Mouse (Mus musculus) hindbrain, embryonic 16.5 days (tissue): ENCODE measurements around the gene Prom1. TPM values are rescaled to one million over a fixed set of nuclear protein-coding genes. Genes with fewer than 3 reads are reported as not detected.
A peak's percentile ranks its signal among the peaks of the same experiment; 100 is the strongest.

Experiments used
- ATAC-seq: fragments of 200-750 bp; cut with Nextera tagmentation; 2 replicates; pipeline ENCODE4 v1.8.0; 2017; ENCODE audit warnings: moderate TSS enrichment, moderate library complexity
- H3K27ac ChIP-seq: fragments of 300-500 bp; sonication (generic); 2 replicates; pipeline ENCODE4 v1.5.1; 2014; ENCODE audit warnings: low read depth, mild to moderate bottlenecking, control low read depth, low read length, moderate library complexity
- H3K27me3 ChIP-seq: fragments of 300-500 bp; sonication (generic); replicated peaks from 2 replicates; pipeline ENCODE4 v1.6.1; 2014; ENCODE audit warnings: low read length; ENCODE audit not compliant: control insufficient read depth, insufficient read depth
- H3K36me3 ChIP-seq: fragments of 300-500 bp; sonication (generic); 2 replicates; pipeline ENCODE4 v1.6.1; 2014; ENCODE audit warnings: mild to moderate bottlenecking, low read length, moderate library complexity, mixed read lengths; ENCODE audit not compliant: control insufficient read depth, insufficient read depth
- H3K4me1 ChIP-seq: fragments of 300-500 bp; sonication (generic); 2 replicates; pipeline ENCODE4 v1.6.1; 2014; ENCODE audit warnings: low read depth, low read length; ENCODE audit not compliant: control insufficient read depth, insufficient read depth
- H3K4me2 ChIP-seq: fragments of 300-500 bp; sonication (generic); 2 replicates; pipeline ENCODE4 v1.6.1; 2014; ENCODE audit warnings: mild to moderate bottlenecking, low read length, control low read depth, moderate library complexity
- H3K4me3 ChIP-seq: fragments of 300-500 bp; sonication (generic); 2 replicates; pipeline ENCODE4 v1.5.1; 2014; ENCODE audit warnings: mild to moderate bottlenecking, low read length, control low read depth, moderate library complexity
- H3K9ac ChIP-seq: fragments of 300-500 bp; sonication (generic); 2 replicates; pipeline ENCODE4 v1.6.1; 2014; ENCODE audit warnings: low read depth, mild to moderate bottlenecking, control low read depth, low read length, moderate library complexity
- H3K9me3 ChIP-seq: fragments of 300-500 bp; sonication (generic); 2 replicates; pipeline ENCODE4 v1.6.1; 2014; ENCODE audit warnings: mild to moderate bottlenecking, low read length, moderate library complexity; ENCODE audit not compliant: control insufficient read depth
- WGBS: fragments of 180-500 bp; shearing (Covaris S2); extraction: QIAGEN DNeasy Blood & Tissue Kit; methylation state at CpG from one replicate; pipeline ENCODE4 v1.1.7; 2014; 5-methylcytosine and 5-hydroxymethylcytosine counted together
- polyA plus RNA-seq: library from polyadenylated mRNA; unstranded; fragments of >200 nt; fragmentation: Nextera tagmentation; extraction: Ambion mirVana; gene quantifications from 2 replicates; pipeline ENCODE4 v1.2.1, GENCODE M21; 2015

Prom1 gene
- polyA plus RNA-seq, 1 experiment from 2014 or later: 25.6 TPM

GRCm38 (mm10) chr5:44058258-44058657 lies 43.6 kb downstream of the Prom1 start:
- Histone ChIP-seq H3K9ac (no peak overlapping the region), H3K27me3 (no peaks in the 10 kb centered on the region), H3K36me3 (no peaks in the 10 kb centered on the region), H3K4me3 (no peak overlapping the region), H3K4me1 (no peaks in the 10 kb centered on the region), H3K27ac (no peak overlapping the region), H3K9me3 (no peaks in the 10 kb centered on the region), H3K4me2 (no peak overlapping the region)
- WGBS: 92% methylated on average over 3 of the region's 3 CpGs
- no peak for ATAC-seq

GRCm38 (mm10) chr5:44050213-44050612 lies 51.6 kb downstream of the Prom1 start:
- ATAC-seq: no peak
- H3K36me3 ChIP-seq: no peaks in the 10 kb centered on the region
- H3K9ac ChIP-seq: no peak overlapping the region
- no peak overlapping the region for H3K27ac ChIP-seq
- H3K4me2 ChIP-seq: no peak overlapping the region
- H3K27me3 ChIP-seq: no peaks in the 10 kb centered on the region
- H3K4me1 ChIP-seq: no peaks in the 10 kb centered on the region
- WGBS: 88% methylated on average over 8 of the region's 8 CpGs
- H3K9me3 ChIP-seq: no peaks in the 10 kb centered on the region
- H3K4me3 ChIP-seq: no peak overlapping the region

DNA sequence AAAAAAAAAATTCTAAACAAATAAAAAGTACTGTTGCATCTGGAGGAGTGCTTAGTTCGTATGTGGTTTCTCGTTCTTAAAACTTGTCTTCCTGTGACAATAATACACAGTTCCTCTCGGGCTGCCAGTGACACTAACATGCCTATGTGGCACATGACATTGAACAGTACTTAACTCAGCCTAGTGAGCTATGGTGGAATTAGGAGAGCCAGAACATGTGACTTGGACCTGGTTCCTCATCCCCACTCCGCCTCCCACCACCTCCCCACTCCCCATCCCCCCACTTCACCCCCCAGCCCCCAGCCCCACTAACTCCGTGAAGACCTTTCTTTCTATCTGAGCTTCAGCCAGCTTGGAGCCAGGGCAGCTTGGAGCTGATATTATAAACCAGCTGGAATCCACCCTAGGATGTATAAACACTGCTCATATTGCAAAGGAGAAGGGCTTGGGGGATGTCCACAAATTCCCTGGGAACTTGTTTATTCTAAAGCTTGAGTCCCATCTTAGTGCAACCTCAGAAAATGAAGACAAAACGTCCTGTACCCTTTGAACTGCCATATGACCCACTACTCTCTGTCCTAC lies 52.3 kb downstream of the Prom1 start:
- Histone ChIP-seq H3K27ac (no peak overlapping the region), H3K36me3 (no peaks in the 10 kb centered on the region), H3K9ac (no peak overlapping the region), H3K4me1 (no peaks in the 10 kb centered on the region), H3K27me3 (no peaks in the 10 kb centered on the region), H3K4me2 (no peak overlapping the region), H3K4me3 (no peak overlapping the region), H3K9me3 (no peaks in the 10 kb centered on the region)
- WGBS: 73% methylated on average over 6 of the region's 6 CpGs
- no peak for ATAC-seq

- H3K9me3 ChIP-seq: no peaks in the 10 kb centered on the region
- H3K36me3 ChIP-seq: no peaks in the 10 kb centered on the region
- 45% methylated on average over 5 of the region's 5 CpGs for WGBS
- H3K27me3 ChIP-seq: no peaks in the 10 kb centered on the region
- no peak overlapping the region for H3K9ac ChIP-seq
- no peak overlapping the region for H3K4me3 ChIP-seq
- peak; percentile 69 for ATAC-seq
- no peaks in the 10 kb centered on the region for H3K4me1 ChIP-seq
- H3K27ac ChIP-seq: no peak overlapping the region
- H3K4me2 ChIP-seq: no peak overlapping the region
Observed at GRCm38 (mm10) chr5:44048568-44049363, 53.1 kb downstream of the Prom1 start.

GRCm38 (mm10) chr5:44041725-44042124 lies 60.1 kb downstream of the Prom1 start:
- no peaks in the 10 kb centered on the region for H3K9me3 ChIP-seq
- H3K4me1 ChIP-seq: no peaks in the 10 kb centered on the region
- H3K27ac ChIP-seq: no peak overlapping the region
- ATAC-seq: no peak
- no peak overlapping the region for H3K4me3 ChIP-seq
- H3K4me2 ChIP-seq: no peak overlapping the region
- H3K27me3 ChIP-seq: no peaks in the 10 kb centered on the region
- no peak overlapping the region for H3K9ac ChIP-seq
- 79% methylated on average over 1 of the region's 1 CpGs for WGBS
- H3K36me3 ChIP-seq: no peaks in the 10 kb centered on the region

GRCm38 (mm10) chr5:44041056-44041455 lies 60.8 kb downstream of the Prom1 start:
- H3K27me3 ChIP-seq: no peaks in the 10 kb centered on the region
- no peaks in the 10 kb centered on the region for H3K4me1 ChIP-seq
- H3K4me2 ChIP-seq: no peak overlapping the region
- no peak overlapping the region for H3K27ac ChIP-seq
- no peaks in the 10 kb centered on the region for H3K36me3 ChIP-seq
- no peak overlapping the region for H3K4me3 ChIP-seq
- H3K9me3 ChIP-seq: no peaks in the 10 kb centered on the region
- no peak overlapping the region for H3K9ac ChIP-seq
- 76% methylated on average over 3 of the region's 3 CpGs for WGBS
- no peak for ATAC-seq

DNA sequence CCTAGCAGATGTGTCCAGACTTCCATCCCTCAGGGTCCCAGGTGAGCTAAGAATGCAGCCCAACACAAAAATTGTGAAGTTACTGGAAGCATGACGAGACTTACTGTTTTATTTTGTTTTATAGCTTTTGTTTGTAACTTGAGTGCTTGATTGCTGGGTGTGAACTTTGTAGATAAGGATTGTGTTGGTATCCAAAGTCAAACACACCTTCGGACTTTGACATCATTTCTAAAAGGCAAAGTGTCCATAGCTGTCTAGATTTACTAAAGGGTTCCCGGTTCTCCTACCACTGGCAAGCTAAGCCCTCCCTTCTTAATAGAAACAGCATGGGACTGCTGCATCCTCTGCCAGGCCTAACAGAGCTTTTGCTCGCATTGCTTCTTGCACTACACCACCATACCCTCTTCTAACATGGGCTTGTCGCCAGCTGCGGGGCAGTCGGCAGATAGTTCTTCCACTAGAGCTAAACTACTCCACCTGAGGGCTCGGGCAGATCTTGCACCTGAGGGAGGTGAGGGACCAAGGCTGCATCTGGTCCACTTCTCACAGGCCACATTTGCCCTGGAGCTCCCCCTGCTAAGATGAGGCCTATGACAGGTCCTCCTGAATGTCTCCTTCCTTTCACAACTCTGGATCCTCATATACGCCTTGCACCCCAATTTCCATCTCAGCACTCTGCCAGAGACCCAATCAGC lies 103.4 kb downstream of the Prom1 start:
- Histone ChIP-seq H3K27me3 (no peaks in the 10 kb centered on the region), H3K4me1 (no peaks in the 10 kb centered on the region), H3K4me2 (no peak overlapping the region), H3K9me3 (no peaks in the 10 kb centered on the region), H3K9ac (no peak overlapping the region), H3K27ac (no peak overlapping the region), H3K4me3 (no peak overlapping the region), H3K36me3 (peaks cover 8% of the 10 kb centered on the region)
- 96% methylated on average over 9 of the region's 9 CpGs for WGBS
- ATAC-seq: no peak

DNA sequence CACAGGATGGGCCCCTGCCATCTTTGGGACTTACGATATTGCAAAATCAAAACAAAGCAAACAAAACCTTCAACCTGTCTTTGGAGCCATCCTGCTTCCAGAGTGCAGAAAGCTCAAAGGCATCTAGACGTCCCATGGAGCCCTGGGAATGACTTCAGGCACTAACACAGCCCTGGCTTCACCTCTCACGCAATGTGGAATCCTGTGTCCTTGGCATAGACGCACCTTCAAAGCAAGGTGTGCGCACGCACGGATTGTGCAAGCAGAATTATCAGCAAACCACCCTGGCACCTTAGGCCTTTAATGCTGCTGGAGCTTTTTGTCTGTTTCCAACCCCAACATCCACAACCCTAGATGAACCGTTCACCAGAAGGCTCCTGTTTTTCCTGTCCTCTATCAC lies 104.2 kb downstream of the Prom1 start:
- no peak overlapping the region for H3K9ac ChIP-seq
- no peaks in the 10 kb centered on the region for H3K4me1 ChIP-seq
- WGBS: 98% methylated on average over 8 of the region's 8 CpGs
- no peak overlapping the region for H3K4me3 ChIP-seq
- ATAC-seq: no peak
- H3K9me3 ChIP-seq: no peaks in the 10 kb centered on the region
- H3K36me3 ChIP-seq: peaks cover 6% of the 10 kb centered on the region
- H3K27ac ChIP-seq: no peak overlapping the region
- H3K27me3 ChIP-seq: no peaks in the 10 kb centered on the region
- H3K4me2 ChIP-seq: no peak overlapping the region

DNA sequence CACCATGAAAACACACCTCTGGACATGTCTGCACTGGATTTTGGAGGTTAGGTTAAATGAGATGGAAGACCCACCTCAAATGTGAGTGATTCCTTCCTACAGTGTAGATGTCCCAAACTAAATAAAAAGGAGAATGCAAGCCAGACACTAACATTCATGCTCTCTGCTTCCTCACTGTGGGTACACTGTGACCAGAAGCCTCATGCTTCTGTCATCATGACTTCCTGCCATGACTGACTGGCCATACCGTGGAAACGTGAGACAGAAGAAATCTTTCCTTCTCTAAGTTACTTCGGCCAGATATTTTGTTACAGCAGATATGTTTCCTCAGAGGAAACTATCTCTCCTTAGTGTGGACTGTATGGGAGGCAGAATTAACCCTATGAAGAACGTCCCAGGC lies 105.7 kb downstream of the Prom1 start:
- Histone ChIP-seq H3K9ac (no peak overlapping the region), H3K4me2 (no peak overlapping the region), H3K27me3 (no peaks in the 10 kb centered on the region), H3K4me3 (no peak overlapping the region), H3K36me3 (peaks cover under 1% of the 10 kb centered on the region; the same call in 1 of the 2 replicates), H3K9me3 (no peaks in the 10 kb centered on the region), H3K4me1 (no peaks in the 10 kb centered on the region), H3K27ac (no peak overlapping the region)
- WGBS: 87% methylated on average over 4 of the region's 4 CpGs
- ATAC-seq: no peak
